Mouse (Mus musculus) brain, adult 10 weeks (tissue): ENCODE measurements around the gene Olfr796. TPM values are rescaled to one million over a fixed set of nuclear protein-coding genes. Genes with fewer than 3 reads are reported as not detected.

ENCODE experiments used
- polyA plus RNA-seq: library from polyadenylated mRNA; stranded (reverse); fragments of 350-450 nt; fragmentation: Illumina TruSeq; extraction: RNeasy Lipid Tissue Mini Kit (QIAGEN cat#74804); gene quantifications from one replicate; pipeline ENCODE4 v1.2.3, GENCODE M21; 2015; ENCODE audit warnings: low read depth, low replicate concordance

The Olfr796 gene
- not detected for polyA plus RNA-seq

GRCm38 (mm10) chr10:129612470-129612869 is at the start of gene Olfr796:
TSS of gene Olfr796 (minus strand) at chr10:129612570.

DNA sequence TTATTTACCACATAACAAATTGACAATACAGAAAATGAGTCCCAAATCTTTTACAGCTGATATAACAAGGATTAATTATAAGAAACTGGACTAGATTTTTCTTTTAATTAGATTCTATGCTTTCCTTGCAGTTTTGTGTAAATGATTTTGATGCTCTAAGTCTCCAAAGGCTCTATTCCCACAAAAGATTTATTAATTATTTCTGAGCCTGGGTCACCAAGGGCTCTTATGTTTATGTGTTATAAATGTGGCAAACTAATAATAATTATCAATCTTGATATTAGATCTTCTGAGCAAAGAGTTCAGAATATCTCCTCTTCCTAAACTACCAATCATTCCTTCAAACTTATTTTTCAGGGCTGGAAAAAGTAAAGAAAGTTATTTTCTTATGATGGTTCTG is 45.0 kb upstream of the Olfr796 start, which contains the start of gene Olfr800:
Gene Olfr800, plus strand, starts transcription at position 301 of the 400 bp plus-strand sequence.

DNA sequence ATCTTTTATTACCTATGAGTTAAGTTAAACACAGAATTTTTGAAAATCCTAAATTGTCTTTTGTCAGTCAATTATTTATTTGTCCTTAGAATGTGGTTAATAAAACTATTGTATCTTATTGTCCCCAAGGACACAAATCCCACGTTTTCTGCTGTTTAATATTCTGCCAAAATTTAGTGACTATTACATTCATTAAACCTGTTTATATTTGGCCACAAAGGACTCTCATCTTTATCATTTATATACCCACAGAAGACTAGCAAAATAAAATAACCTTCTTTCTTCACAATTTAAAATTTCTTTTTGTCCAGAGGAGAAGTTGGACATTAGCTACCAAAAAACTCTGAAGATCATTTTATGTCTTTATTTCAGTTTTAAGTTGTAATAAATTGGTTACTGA is 24.8 kb upstream of the Olfr796 start, which contains the start of gene Olfr799:
Gene Olfr799, plus strand, starts transcription at position 301 of the 400 bp plus-strand sequence.

GRCm38 (mm10) chr10:129627834-129628233 is 15.5 kb upstream of the Olfr796 start, which contains the start of gene Olfr798:
TSS of gene Olfr798 (minus strand) at chr10:129627934.

DNA sequence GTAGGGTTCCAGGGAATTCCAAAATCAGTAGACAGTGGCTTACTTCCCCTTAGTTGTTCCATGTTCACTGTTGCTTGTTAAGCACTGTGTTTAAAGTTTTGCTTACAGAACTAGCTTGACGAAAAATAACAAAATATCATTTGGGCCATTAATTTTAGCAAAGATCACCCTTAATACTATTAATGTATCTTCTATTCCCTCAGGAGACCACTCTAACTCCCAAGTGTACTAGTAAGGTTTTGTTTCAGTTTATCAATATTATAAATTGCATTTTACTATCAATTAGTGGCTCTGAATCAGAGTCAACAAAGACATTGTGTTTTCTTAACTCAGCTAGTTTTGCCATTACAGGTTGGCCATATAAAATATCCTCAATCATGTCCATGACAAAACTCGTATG is 45.0 kb downstream of the Olfr796 start, which contains the start of gene Olfr794:
Gene Olfr794, plus strand, starts transcription at position 301 of the 400 bp plus-strand sequence.

Other genes with a start within 250 kb of the Olfr796 start
- not detected for gene Olfr784, start 228.5 kb downstream of the Olfr796 start, polyA plus RNA-seq
- gene Olfr785, start 207.1 kb downstream of the Olfr796 start, polyA plus RNA-seq, result not detected
- not detected for gene Olfr786, start 185.3 kb downstream of the Olfr796 start, polyA plus RNA-seq
- gene Olfr787, start 150.7 kb downstream of the Olfr796 start, polyA plus RNA-seq, result not detected
- gene Olfr788, start 141.6 kb downstream of the Olfr796 start, polyA plus RNA-seq, result not detected
- gene Olfr789, start 127.8 kb downstream of the Olfr796 start, polyA plus RNA-seq, result not detected
- not detected for gene Olfr790, start 114.1 kb downstream of the Olfr796 start, polyA plus RNA-seq
- gene Olfr791, start 90.8 kb downstream of the Olfr796 start, polyA plus RNA-seq, result not detected
- gene Olfr792, start 73.4 kb downstream of the Olfr796 start, polyA plus RNA-seq, result not detected
- gene Olfr794, start 44.9 kb downstream of the Olfr796 start, polyA plus RNA-seq, result not detected
- not detected for gene Olfr798, start 15.4 kb upstream of the Olfr796 start, polyA plus RNA-seq
- not detected for gene Olfr799, start 24.9 kb upstream of the Olfr796 start, polyA plus RNA-seq
- gene Olfr800, start 45.1 kb upstream of the Olfr796 start, polyA plus RNA-seq, result not detected
- gene Olfr801, start 61.3 kb upstream of the Olfr796 start, polyA plus RNA-seq, result not detected
- not detected for gene Olfr802, start 75.6 kb upstream of the Olfr796 start, polyA plus RNA-seq
- gene Olfr803, start 81.7 kb upstream of the Olfr796 start, polyA plus RNA-seq, result not detected
- gene Olfr804, start 90.6 kb upstream of the Olfr796 start, polyA plus RNA-seq, result not detected
- not detected for gene Olfr805, start 116.8 kb upstream of the Olfr796 start, polyA plus RNA-seq
- not detected for gene Olfr806, start 129.4 kb upstream of the Olfr796 start, polyA plus RNA-seq
- gene Olfr807, start 145.2 kb upstream of the Olfr796 start, polyA plus RNA-seq, result not detected
- not detected for gene Olfr808, start 152.9 kb upstream of the Olfr796 start, polyA plus RNA-seq
- not detected for gene Olfr809, start 162.1 kb upstream of the Olfr796 start, polyA plus RNA-seq
- not detected for gene Olfr810, start 182.3 kb upstream of the Olfr796 start, polyA plus RNA-seq
- not detected for gene Olfr811, start 191.8 kb upstream of the Olfr796 start, polyA plus RNA-seq
- gene Olfr812, start 233.5 kb upstream of the Olfr796 start, polyA plus RNA-seq, result not detected
- not detected for gene Olfr813, start 242.8 kb upstream of the Olfr796 start, polyA plus RNA-seq